Mouse (Mus musculus) embryonic facial prominence, embryonic 15.5 days (tissue): ENCODE measurements at regions not wholly inside any gene's neighbourhood (a gene's known extent, or its start where the extent isn't known, plus 50 kb on each side); places are given as distances from the start of the nearest gene placed in this dataset.

Experiments used
- ATAC-seq: fragments of 200-750 bp; cut with Nextera tagmentation; 2 replicates; pipeline ENCODE4 v1.8.0; 2017; ENCODE audit warnings: low read depth, moderate TSS enrichment; ENCODE audit not compliant: insufficient number of reproducible peaks, low FRiP score, low TSS enrichment
- H3K27ac ChIP-seq: fragments of 300-500 bp; sonication (generic); replicated peaks from 2 replicates; pipeline ENCODE4 v1.5.1; 2015; ENCODE audit warnings: mild to moderate bottlenecking, inconsistent platforms
- H3K27me3 ChIP-seq: fragments of 300-500 bp; sonication (generic); 2 replicates; pipeline ENCODE4 v1.6.1; 2015; ENCODE audit warnings: inconsistent platforms
- H3K36me3 ChIP-seq: fragments of 300-500 bp; sonication (generic); 2 replicates; pipeline ENCODE4 v1.6.1; 2015; ENCODE audit warnings: mild to moderate bottlenecking, inconsistent platforms
- H3K4me1 ChIP-seq: fragments of 300-500 bp; sonication (generic); 2 replicates; pipeline ENCODE4 v1.6.1; 2015; ENCODE audit warnings: inconsistent platforms
- H3K4me2 ChIP-seq: fragments of 300-500 bp; sonication (generic); replicated peaks from 2 replicates; pipeline ENCODE4 v1.6.1; 2015; ENCODE audit warnings: mild to moderate bottlenecking, inconsistent platforms
- H3K4me3 ChIP-seq: fragments of 300-500 bp; sonication (generic); replicated peaks from 2 replicates; pipeline ENCODE4 v1.5.1; 2015; ENCODE audit warnings: mild to moderate bottlenecking, inconsistent platforms
- H3K9ac ChIP-seq: fragments of 300-500 bp; sonication (generic); 2 replicates; pipeline ENCODE4 v1.6.1; 2015; ENCODE audit warnings: inconsistent platforms
- H3K9me3 ChIP-seq: fragments of 300-500 bp; sonication (generic); replicated peaks from 2 replicates; pipeline ENCODE4 v1.6.1; 2016; ENCODE audit warnings: inconsistent platforms
- WGBS: fragments of 180-500 bp; shearing (Covaris S2); methylation state at CpG from one replicate; pipeline ENCODE4 v1.1.7; 2015; 5-methylcytosine and 5-hydroxymethylcytosine counted together

DNA sequence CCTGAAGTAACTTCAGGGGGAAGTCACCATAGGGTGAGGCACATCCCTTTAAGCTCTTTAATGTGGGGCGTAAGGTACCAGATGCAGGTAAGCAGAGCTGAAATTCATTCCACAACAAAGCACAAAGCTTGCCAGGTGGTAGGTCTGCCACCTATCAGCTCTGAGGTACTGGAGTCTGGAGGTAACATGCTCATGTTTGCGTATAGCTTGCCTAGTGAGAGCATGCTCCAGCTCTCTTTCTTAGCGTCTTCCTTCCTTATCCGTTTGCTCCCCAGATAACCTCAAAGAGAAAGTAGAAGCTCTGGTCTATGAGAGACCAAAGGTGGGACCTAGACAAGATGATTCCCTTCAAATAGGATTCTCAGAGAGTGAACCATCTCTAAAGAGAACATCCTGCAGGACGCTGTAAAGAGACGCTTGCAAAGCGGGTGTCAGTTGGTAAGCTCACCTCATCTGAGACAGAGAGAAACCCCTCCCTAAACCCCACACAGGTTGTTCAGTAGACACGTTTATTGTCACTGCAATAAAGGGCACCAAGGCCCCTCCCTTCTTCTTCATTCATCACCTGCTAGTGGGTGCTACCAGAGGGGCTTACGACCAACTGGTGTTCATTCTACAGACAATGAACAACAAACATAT is 347.4 kb upstream of the 3110018I06Rik start:
- H3K27ac ChIP-seq, result no peak overlapping the region
- no peaks in the 10 kb centered on the region for H3K27me3 ChIP-seq
- H3K9me3 ChIP-seq, result no peaks in the 10 kb centered on the region
- H3K4me3 ChIP-seq, result no peak overlapping the region
- H3K9ac ChIP-seq, result no peak overlapping the region
- H3K4me1 ChIP-seq, result no peaks in the 10 kb centered on the region
- WGBS, result 89% methylated on average over 9 of the region's 9 CpGs
- no peak overlapping the region for H3K4me2 ChIP-seq
- ATAC-seq, result no peak
- no peaks in the 10 kb centered on the region for H3K36me3 ChIP-seq

DNA sequence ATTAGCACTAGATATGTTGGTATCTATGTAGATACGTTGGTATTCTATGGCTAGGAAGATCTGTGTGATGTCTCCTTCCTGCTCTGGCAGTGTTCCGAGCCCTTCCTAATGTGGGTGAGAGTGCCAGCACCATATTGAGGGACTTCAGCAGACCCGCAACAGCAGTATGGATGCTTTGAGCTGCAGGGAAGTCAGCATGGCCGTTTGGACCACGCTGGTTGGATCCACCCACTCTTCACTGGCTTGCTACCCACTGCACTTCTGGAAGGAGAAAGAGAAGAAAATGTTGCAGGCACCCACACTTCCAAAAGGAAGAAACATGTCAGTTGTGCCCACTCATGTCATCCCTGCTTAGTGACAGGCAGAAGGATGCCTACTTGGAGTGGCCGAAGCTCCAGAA is 346.2 kb upstream of the 3110018I06Rik start:
- no peaks in the 10 kb centered on the region for H3K9me3 ChIP-seq
- no peak overlapping the region for H3K4me2 ChIP-seq
- no peaks in the 10 kb centered on the region for H3K4me1 ChIP-seq
- no peaks in the 10 kb centered on the region for H3K27me3 ChIP-seq
- H3K9ac ChIP-seq, result no peak overlapping the region
- no peak overlapping the region for H3K4me3 ChIP-seq
- 95% methylated on average over 6 of the region's 6 CpGs for WGBS
- H3K27ac ChIP-seq, result no peak overlapping the region
- H3K36me3 ChIP-seq, result no peaks in the 10 kb centered on the region
- ATAC-seq, result no peak

DNA sequence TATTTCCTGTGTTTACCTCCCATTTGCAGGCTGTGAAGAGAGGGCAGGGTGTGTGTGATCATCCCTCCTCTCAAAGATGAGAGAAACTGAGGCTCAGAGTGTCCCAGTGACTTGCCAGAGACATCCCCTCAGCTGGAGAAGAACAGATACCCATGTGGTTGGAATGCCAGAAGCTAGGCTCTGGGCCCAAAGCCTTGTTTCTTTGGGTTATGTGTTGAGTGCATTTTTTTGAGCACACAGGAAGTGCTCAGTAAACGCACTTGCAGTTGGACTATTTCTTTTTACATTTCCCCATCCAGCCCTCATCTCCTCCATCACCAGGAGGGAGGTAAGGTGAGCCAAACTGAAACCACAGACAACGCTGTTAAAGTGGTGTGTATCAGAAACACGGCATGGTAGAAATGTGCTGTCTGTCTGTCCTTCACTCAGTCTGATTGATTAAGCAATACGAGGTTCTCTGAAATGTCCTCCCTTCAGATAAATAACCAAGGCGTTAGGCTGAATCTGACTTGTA is 341.8 kb upstream of the 3110018I06Rik start:
- ATAC-seq, result no peak
- WGBS, result 77% methylated on average over 5 of the region's 5 CpGs
- Histone ChIP-seq H3K36me3 (no peaks in the 10 kb centered on the region), H3K4me1 (no peaks in the 10 kb centered on the region), H3K9ac (no peak overlapping the region), H3K27me3 (no peaks in the 10 kb centered on the region), H3K9me3 (no peaks in the 10 kb centered on the region), H3K27ac (no peak overlapping the region), H3K4me2 (no peak overlapping the region), H3K4me3 (no peak overlapping the region)

DNA sequence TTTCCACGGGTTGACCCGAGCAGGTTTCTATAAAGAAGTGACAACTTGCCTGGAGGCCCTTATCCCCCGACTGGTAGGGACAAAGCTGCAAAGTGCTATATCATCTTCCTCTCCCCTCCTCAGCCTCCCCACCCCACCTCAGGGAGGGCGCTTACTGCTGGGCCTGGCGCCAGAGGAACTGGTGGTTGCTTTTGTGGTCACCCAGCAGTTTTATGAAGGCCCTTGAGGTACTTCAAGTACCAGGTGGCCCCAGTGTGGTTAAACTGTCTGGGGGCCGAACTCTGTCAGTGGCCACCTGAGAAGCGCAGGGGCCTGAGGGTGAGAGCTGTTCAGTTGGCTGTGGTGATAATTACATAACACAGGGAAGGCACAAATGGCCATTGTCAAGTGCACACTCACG is 340.0 kb upstream of the 3110018I06Rik start:
- WGBS, result 64% methylated on average over 8 of the region's 8 CpGs
- no peak overlapping the region for H3K9ac ChIP-seq
- no peak overlapping the region for H3K4me3 ChIP-seq
- ATAC-seq, result no peak
- H3K9me3 ChIP-seq, result no peaks in the 10 kb centered on the region
- no peak overlapping the region for H3K27ac ChIP-seq
- H3K36me3 ChIP-seq, result no peaks in the 10 kb centered on the region
- H3K4me2 ChIP-seq, result no peak overlapping the region
- no peaks in the 10 kb centered on the region for H3K27me3 ChIP-seq
- H3K4me1 ChIP-seq, result no peaks in the 10 kb centered on the region

DNA sequence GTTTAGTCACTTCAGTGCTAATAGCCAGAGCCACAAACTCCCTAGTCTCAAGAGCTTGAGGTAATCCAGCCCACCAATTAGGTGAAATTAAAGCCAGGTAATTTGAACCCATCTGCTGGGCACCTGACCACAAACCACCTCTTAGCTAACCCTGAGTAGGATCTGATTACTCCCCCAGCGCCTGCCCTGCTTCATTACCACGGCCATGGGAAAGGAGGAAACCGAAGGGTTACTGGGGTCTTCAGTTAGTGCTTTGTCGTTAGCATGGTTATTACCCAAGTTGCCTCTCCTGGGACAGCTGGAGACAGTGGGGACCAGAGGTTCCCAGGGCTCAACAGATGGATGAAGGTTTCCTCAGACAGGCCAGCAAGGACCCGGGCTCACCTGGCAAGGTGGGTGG is 337.3 kb upstream of the 3110018I06Rik start:
- H3K4me1 ChIP-seq, result no peaks in the 10 kb centered on the region
- no peak overlapping the region for H3K9ac ChIP-seq
- no peaks in the 10 kb centered on the region for H3K27me3 ChIP-seq
- no peaks in the 10 kb centered on the region for H3K36me3 ChIP-seq
- no peak overlapping the region for H3K4me3 ChIP-seq
- no peak overlapping the region for H3K4me2 ChIP-seq
- 49% methylated on average over 5 of the region's 5 CpGs for WGBS
- peak; percentile 52 for ATAC-seq
- no peaks in the 10 kb centered on the region for H3K9me3 ChIP-seq
- no peak overlapping the region for H3K27ac ChIP-seq

DNA sequence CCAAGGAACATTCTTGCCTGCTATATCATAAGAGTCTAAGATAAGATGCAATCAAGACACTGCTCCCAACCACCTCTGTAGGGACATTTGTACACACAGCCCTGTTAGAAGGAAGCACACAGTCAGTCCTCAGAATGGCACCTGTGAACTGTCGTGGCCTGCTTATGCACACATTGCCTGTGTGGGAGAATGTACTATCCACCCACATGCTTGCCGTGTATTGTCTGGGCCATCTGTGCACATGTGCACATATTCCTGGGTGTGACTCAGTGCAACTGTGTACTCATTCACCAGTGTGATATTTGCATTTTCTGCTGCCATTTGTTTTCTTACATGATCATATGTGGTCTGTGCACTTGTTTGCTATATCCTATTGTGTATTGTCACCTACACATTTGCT is 333.8 kb upstream of the 3110018I06Rik start:
- no peaks in the 10 kb centered on the region for H3K27me3 ChIP-seq
- 81% methylated on average over 2 of the region's 2 CpGs for WGBS
- no peak overlapping the region for H3K4me2 ChIP-seq
- no peak for ATAC-seq
- H3K9me3 ChIP-seq, result no peaks in the 10 kb centered on the region
- no peaks in the 10 kb centered on the region for H3K36me3 ChIP-seq
- no peak overlapping the region for H3K9ac ChIP-seq
- no peaks in the 10 kb centered on the region for H3K4me1 ChIP-seq
- no peak overlapping the region for H3K4me3 ChIP-seq
- H3K27ac ChIP-seq, result no peak overlapping the region

DNA sequence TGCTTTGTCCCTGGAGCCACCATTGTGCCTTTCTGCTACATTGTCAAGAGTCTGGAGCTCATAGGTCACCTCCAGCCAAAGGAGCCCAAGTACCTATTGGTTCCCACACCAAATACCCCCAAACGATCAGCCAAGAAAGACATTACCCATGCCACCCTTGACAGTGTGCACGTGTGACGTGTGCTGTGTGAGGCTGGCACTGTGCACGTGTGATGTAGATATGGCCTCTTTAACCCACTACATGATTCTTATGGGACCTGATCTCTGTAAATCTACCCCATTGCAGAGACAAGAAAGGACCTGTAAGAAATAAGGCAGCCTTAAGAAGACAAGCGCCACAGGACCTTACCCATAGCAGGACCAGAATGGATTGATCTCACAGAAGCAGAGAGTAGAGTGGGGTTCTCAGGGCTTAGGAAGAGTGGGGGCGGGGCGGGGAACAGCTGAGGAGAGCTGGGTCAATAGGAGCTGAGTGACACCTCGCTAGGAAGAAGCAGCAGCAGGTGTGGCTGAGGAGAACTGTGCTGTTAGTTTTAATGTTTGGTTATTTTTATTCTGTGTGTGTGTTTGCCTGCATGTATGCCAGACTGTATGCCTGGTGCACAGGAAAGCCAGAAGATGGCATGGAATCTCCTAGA is 331.5 kb upstream of the 3110018I06Rik start:
- no peak overlapping the region for H3K4me3 ChIP-seq
- H3K27ac ChIP-seq, result no peak overlapping the region
- WGBS, result 81% methylated on average over 8 of the region's 8 CpGs
- ATAC-seq, result no peak
- H3K36me3 ChIP-seq, result no peaks in the 10 kb centered on the region
- no peak overlapping the region for H3K9ac ChIP-seq
- H3K27me3 ChIP-seq, result no peaks in the 10 kb centered on the region
- H3K4me1 ChIP-seq, result peaks cover 3% of the 10 kb centered on the region; the same call in 1 of the 2 replicates
- no peak overlapping the region for H3K4me2 ChIP-seq
- no peaks in the 10 kb centered on the region for H3K9me3 ChIP-seq

DNA sequence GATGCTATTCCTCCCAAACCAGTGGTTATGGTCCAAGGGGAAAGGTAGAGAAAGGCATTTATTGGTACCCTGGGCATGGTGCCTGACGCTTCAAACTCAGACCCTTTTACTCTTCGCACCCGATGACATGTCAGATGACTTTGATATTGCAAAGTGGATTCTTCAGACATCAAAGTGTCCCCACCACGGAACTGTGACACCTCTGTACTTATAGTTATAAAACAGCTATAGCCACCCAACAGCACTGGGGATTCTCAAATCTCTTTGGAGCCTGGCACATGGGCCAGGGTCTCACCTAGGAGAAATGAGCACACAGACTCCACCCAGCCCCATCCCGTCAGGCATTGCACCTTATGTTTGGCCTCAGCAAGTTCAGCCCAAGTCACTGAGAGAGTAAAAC is 329.3 kb upstream of the 3110018I06Rik start:
- no peak overlapping the region for H3K4me3 ChIP-seq
- H3K36me3 ChIP-seq, result no peaks in the 10 kb centered on the region
- H3K4me1 ChIP-seq, result peaks cover 3% of the 10 kb centered on the region; the same call in 1 of the 2 replicates
- no peak overlapping the region for H3K9ac ChIP-seq
- H3K9me3 ChIP-seq, result no peaks in the 10 kb centered on the region
- no peak overlapping the region for H3K27ac ChIP-seq
- no peak overlapping the region for H3K4me2 ChIP-seq
- no peaks in the 10 kb centered on the region for H3K27me3 ChIP-seq
- WGBS, result 75% methylated on average over 5 of the region's 5 CpGs
- no peak for ATAC-seq

DNA sequence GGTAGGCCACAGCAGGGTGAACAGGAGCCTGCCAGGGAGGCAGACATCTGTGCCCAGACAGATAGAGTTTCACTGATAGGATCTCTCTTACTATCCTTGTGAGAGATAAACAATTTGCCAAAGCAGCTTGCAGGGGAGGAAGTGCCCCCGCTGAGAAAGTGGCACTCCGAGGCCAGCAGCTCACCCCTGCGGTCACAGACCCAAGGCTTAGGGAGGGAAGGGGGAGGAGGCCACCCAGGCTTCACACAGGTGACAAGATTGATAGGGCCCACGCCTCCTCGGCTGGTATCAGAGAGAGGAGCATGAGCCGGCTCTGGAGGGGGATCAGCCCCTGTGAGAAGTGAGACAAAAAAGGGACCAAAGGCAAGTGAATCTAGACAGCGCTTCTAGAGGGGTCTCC is 328.3 kb upstream of the 3110018I06Rik start:
- H3K9ac ChIP-seq, result no peak overlapping the region
- WGBS, result 23% methylated on average over 7 of the region's 7 CpGs
- no peaks in the 10 kb centered on the region for H3K36me3 ChIP-seq
- H3K4me1 ChIP-seq, result peaks cover 3% of the 10 kb centered on the region; the same call in 1 of the 2 replicates
- H3K27ac ChIP-seq, result no peak overlapping the region
- H3K4me3 ChIP-seq, result no peak overlapping the region
- H3K9me3 ChIP-seq, result no peaks in the 10 kb centered on the region
- no peak for ATAC-seq
- no peaks in the 10 kb centered on the region for H3K27me3 ChIP-seq
- H3K4me2 ChIP-seq, result no peak overlapping the region

DNA sequence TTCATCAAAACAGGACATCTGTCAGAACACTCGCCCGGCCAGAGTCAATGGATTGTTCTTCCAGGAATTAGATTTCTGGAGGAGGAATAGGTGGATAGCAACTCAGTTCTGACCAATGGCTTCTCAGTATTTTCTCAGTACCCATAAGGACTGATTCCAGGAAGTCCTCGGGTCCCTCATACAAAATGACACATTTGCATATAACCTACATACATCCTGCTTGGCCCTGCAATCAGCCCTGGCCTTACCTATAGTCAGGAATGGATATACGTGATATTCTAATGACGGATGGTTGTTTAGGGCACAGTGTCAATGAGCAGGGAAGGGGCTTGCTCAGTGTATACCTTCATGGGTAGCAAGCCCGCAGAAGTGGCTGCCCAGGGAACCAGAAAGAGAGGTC is 327.8 kb upstream of the 3110018I06Rik start:
- Histone ChIP-seq H3K27ac (no peak overlapping the region), H3K4me2 (no peak overlapping the region), H3K4me3 (no peak overlapping the region), H3K27me3 (no peaks in the 10 kb centered on the region), H3K9me3 (no peaks in the 10 kb centered on the region), H3K4me1 (peaks cover 3% of the 10 kb centered on the region; the same call in 1 of the 2 replicates), H3K36me3 (no peaks in the 10 kb centered on the region), H3K9ac (no peak overlapping the region)
- no peak for ATAC-seq
- 56% methylated on average over 6 of the region's 6 CpGs for WGBS

DNA sequence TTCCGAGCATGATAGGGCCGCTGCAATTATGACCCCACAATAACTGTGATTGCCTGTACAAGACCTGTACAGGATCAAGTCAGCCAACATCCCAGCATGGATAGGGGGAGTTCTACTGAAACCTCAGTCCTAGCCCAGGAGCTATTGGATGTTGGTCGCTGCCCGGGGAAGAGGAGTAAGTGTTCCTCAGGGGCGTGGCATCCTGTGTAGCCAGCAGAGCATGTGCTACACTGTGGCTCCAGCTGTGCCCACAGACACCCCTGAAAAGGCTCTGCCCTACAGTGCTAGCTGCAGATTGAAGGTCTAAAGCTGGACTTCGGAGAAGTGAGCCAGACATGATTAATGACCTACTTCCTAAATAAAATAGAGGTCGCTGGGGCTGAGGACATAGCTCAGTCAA is 317.5 kb upstream of the 3110018I06Rik start:
- 74% methylated on average over 7 of the region's 7 CpGs for WGBS
- H3K27ac ChIP-seq, result no peak overlapping the region
- no peaks in the 10 kb centered on the region for H3K27me3 ChIP-seq
- no peak overlapping the region for H3K4me2 ChIP-seq
- no peak for ATAC-seq
- no peak overlapping the region for H3K9ac ChIP-seq
- H3K36me3 ChIP-seq, result no peaks in the 10 kb centered on the region
- no peak overlapping the region for H3K4me3 ChIP-seq
- H3K9me3 ChIP-seq, result no peaks in the 10 kb centered on the region
- H3K4me1 ChIP-seq, result no peaks in the 10 kb centered on the region

DNA sequence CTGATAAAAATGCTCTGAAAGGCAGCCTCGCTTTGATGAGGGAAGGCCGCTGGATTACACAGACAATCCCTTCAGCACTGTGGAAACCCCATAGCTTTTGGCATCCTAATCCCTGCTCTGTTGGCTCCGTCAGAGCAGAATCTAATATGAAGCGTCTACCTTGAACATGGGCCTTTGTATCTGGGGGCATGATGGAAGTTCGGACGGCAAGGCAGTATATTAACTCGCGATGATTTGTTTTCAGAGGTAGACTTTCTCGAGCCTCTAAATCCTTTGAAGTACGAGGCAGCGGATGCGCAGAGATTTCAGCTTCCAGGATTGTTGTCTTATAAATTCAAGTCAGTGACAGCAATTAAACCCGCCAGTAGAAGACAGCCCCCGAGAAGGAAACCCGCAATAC is 316.8 kb upstream of the 3110018I06Rik start:
- H3K27ac ChIP-seq, result no peak overlapping the region
- H3K4me1 ChIP-seq, result no peaks in the 10 kb centered on the region
- H3K4me2 ChIP-seq, result no peak overlapping the region
- no peaks in the 10 kb centered on the region for H3K36me3 ChIP-seq
- 82% methylated on average over 15 of the region's 15 CpGs for WGBS
- H3K4me3 ChIP-seq, result no peak overlapping the region
- H3K9ac ChIP-seq, result no peak overlapping the region
- H3K27me3 ChIP-seq, result no peaks in the 10 kb centered on the region
- H3K9me3 ChIP-seq, result no peaks in the 10 kb centered on the region
- ATAC-seq, result no peak
